Mouse (Mus musculus): ENCODE data around the gene Ifnl2. TPM values are rescaled to one million over a fixed set of nuclear protein-coding genes. Genes with fewer than 3 reads are reported as not detected.
"Not testable (repeated sequence)": the region's sequence is repeated elsewhere in the genome, so short reads cannot be mapped to it uniquely, and the experiment has no call there.

Ifnl2 gene
- polyA plus RNA-seq, 1 experiment from 2014 or later = not detected

GRCm38 (mm10) chr7:28522536-28522935, 12.3 kb upstream of the Ifnl2 start, which contains the start of gene Ifnl3:
Gene Ifnl3 (plus strand): TSS chr7:28522836.
- H3K4me2 ChIP-seq (ENCODE audit: low read length); H3K9me3 ChIP-seq (ENCODE audit: control insufficient read depth, low read length); DNase-seq; H3K4me1 ChIP-seq (ENCODE audit: control insufficient read depth, insufficient read depth, low read length); H3K36me3 ChIP-seq (ENCODE audit: control insufficient read depth, insufficient read depth, low read length); H3K4me3 ChIP-seq (replicated peaks; ENCODE audit: low read depth, low read length); ATAC-seq (ENCODE audit: low FRiP score, low TSS enrichment); H3K27ac ChIP-seq (replicated peaks; ENCODE audit: low read depth, low read length); H3K27me3 ChIP-seq (ENCODE audit: control insufficient read depth, insufficient read depth, low read length); H3K9ac ChIP-seq (replicated peaks; ENCODE audit: low read length): not testable (repeated sequence)
- 76% methylated on average over 5 of the region's 6 CpGs for WGBS

DNA sequence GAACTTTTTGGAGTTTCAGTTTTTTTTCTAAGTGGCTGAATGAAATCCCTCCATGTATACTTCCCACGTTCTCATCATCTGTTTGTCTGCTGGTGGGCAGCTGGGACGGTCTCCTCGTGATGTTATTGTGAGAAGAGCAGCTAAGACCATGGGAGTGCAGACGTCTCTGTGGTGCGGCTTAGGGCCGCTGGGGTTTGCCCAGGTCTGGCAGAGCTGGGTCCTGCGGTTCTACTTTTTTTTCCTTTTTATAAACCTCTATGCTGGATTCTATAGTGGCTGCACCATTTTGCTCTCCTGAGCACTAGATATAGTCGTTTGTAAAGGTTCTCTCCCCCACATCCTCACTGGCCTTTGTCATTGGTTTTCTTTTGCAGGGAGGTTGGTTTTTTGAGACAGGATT, 1.2 kb upstream of the Ifnl2 start:
- Histone ChIP-seq H3K27ac (replicated peaks; ENCODE audit: low read depth, low read length) (no peak overlapping the region), H3K27me3 (ENCODE audit: control insufficient read depth, insufficient read depth, low read length) (no peaks in the 10 kb centered on the region), H3K9me3 (ENCODE audit: control insufficient read depth, low read length) (no peaks in the 10 kb centered on the region), H3K4me3 (replicated peaks; ENCODE audit: low read depth, low read length) (no peak overlapping the region), H3K4me2 (ENCODE audit: low read length) (no peak overlapping the region), H3K36me3 (ENCODE audit: control insufficient read depth, insufficient read depth, low read length) (no peaks in the 10 kb centered on the region), H3K4me1 (ENCODE audit: control insufficient read depth, insufficient read depth, low read length) (no peaks in the 10 kb centered on the region), H3K9ac (replicated peaks; ENCODE audit: low read length) (no peak overlapping the region)
- ATAC-seq (ENCODE audit: low FRiP score, low TSS enrichment) (no peak), DNase-seq (no peak)
- 73% methylated on average over 8 of the region's 8 CpGs for WGBS

DNA sequence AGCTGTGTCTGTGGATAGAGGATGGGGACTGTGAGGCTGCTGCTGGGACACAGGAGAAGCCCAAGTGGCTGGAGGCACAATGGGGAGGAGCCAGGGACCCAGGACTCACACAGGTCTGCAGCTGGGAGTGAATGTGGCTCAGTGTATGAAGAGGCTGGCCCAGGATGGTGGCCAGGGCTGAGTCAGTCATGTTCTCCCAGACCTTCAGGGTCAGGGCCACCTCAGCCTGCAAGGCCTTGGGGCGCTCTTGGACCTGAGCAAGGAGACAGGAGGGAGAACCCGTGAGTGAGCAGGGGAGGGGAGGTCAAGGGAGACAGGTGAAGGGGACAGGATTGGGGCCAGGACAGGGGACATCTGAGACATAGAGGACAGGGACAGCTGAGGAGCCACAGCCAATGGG, 1.1 kb downstream of the Ifnl2 start:
- 50% methylated on average over 1 of the region's 2 CpGs for WGBS
- ATAC-seq (ENCODE audit: low FRiP score, low TSS enrichment); H3K4me1 ChIP-seq (ENCODE audit: control insufficient read depth, insufficient read depth, low read length); H3K4me2 ChIP-seq (ENCODE audit: low read length); H3K9me3 ChIP-seq (ENCODE audit: control insufficient read depth, low read length); H3K4me3 ChIP-seq (replicated peaks; ENCODE audit: low read depth, low read length); H3K36me3 ChIP-seq (ENCODE audit: control insufficient read depth, insufficient read depth, low read length); H3K9ac ChIP-seq (replicated peaks; ENCODE audit: low read length); DNase-seq; H3K27ac ChIP-seq (replicated peaks; ENCODE audit: low read depth, low read length); H3K27me3 ChIP-seq (ENCODE audit: control insufficient read depth, insufficient read depth, low read length): not testable (repeated sequence)

DNA sequence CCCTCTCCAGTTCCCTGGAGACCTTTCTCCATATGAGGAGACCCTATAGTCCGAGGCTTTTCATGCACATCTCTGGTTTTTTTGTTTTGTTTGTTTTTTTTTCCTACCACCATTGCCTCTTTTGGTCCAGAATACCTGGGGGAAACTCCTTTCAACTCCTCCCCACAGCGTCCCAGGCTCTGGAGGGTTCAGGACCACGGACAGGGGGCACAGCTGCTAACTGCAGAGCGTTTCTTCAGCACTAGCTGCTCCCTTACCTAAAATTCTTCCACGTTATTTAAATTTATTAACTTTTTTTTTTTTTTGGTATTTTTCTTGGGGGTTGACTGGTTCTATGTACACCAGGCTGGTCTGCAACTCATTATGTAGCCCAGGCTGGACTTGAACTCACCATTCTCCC, 4.7 kb downstream of the Ifnl2 start:
- H3K9me3 ChIP-seq (ENCODE audit: control insufficient read depth, low read length) = no peaks in the 10 kb centered on the region
- no peaks in the 10 kb centered on the region for H3K4me1 ChIP-seq (ENCODE audit: control insufficient read depth, insufficient read depth, low read length)
- no peaks in the 10 kb centered on the region for H3K27me3 ChIP-seq (ENCODE audit: control insufficient read depth, insufficient read depth, low read length)
- H3K9ac ChIP-seq (replicated peaks; ENCODE audit: low read length) = no peak overlapping the region
- H3K4me2 ChIP-seq (ENCODE audit: low read length) = no peak overlapping the region
- no peak overlapping the region for H3K4me3 ChIP-seq (replicated peaks; ENCODE audit: low read depth, low read length)
- no peaks in the 10 kb centered on the region for H3K36me3 ChIP-seq (ENCODE audit: control insufficient read depth, insufficient read depth, low read length)
- ATAC-seq (ENCODE audit: low FRiP score, low TSS enrichment) (no peak), DNase-seq (no peak)
- no peak overlapping the region for H3K27ac ChIP-seq (replicated peaks; ENCODE audit: low read depth, low read length)
- WGBS = 10% methylated on average over 5 of the region's 5 CpGs

GRCm38 (mm10) chr7:28495426-28495825, 14.8 kb downstream of the Ifnl2 start:
- Histone ChIP-seq H3K36me3 (ENCODE audit: control insufficient read depth, insufficient read depth, low read length) (no peaks in the 10 kb centered on the region), H3K27me3 (ENCODE audit: control insufficient read depth, insufficient read depth, low read length) (no peaks in the 10 kb centered on the region), H3K4me3 (replicated peaks; ENCODE audit: low read depth, low read length) (no peak overlapping the region), H3K9me3 (ENCODE audit: control insufficient read depth, low read length) (no peaks in the 10 kb centered on the region), H3K4me1 (ENCODE audit: control insufficient read depth, insufficient read depth, low read length) (peaks cover 6% of the 10 kb centered on the region; the same call in 1 of the 2 replicates), H3K9ac (replicated peaks; ENCODE audit: low read length) (no peak overlapping the region), H3K4me2 (ENCODE audit: low read length) (peak overlapping the region; percentile 22), H3K27ac (replicated peaks; ENCODE audit: low read depth, low read length) (peak overlapping the region; percentile 10)
- WGBS = 17% methylated on average over 11 of the region's 11 CpGs
- DNase-seq = peak; percentile 76
- ATAC-seq (ENCODE audit: low FRiP score, low TSS enrichment) = peak; percentile 53; the same call in 1 of the 2 replicates

DNA sequence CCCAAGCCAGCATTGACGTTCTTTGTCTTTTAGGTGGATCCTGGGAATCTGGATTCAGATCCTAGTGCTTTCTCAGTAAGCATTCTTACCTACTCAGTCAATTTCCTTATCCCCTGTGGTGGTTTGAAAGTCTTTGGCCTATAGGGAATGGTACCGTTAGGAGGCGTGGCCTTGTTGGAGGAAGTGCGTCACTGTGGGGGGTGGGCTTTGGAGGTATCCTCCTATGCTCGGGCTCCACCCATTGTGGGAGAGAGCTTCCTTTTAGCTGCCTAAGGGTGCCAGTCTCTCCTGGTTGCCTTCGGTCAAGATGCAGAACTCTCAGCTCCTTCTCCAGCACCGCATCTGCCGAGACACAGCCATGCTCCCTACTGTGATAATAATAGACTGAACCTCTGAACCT, 17.9 kb downstream of the Ifnl2 start:
- Histone ChIP-seq H3K4me2 (ENCODE audit: low read length) (no peak overlapping the region), H3K9me3 (ENCODE audit: control insufficient read depth, low read length) (no peaks in the 10 kb centered on the region), H3K27me3 (ENCODE audit: control insufficient read depth, insufficient read depth, low read length) (peaks cover 10% of the 10 kb centered on the region), H3K36me3 (ENCODE audit: control insufficient read depth, insufficient read depth, low read length) (no peaks in the 10 kb centered on the region), H3K4me3 (replicated peaks; ENCODE audit: low read depth, low read length) (no peak overlapping the region), H3K27ac (replicated peaks; ENCODE audit: low read depth, low read length) (no peak overlapping the region), H3K4me1 (ENCODE audit: control insufficient read depth, insufficient read depth, low read length) (peaks cover 6% of the 10 kb centered on the region; the same call in 1 of the 2 replicates), H3K9ac (replicated peaks; ENCODE audit: low read length) (no peak overlapping the region)
- DNase-seq = no peak
- 92% methylated on average over 8 of the region's 8 CpGs for WGBS
- ATAC-seq (ENCODE audit: low FRiP score, low TSS enrichment) = no peak

- no peaks in the 10 kb centered on the region for H3K36me3 ChIP-seq (ENCODE audit: control insufficient read depth, insufficient read depth, low read length)
- WGBS = 38% methylated on average over 14 of the region's 14 CpGs
- no peaks in the 10 kb centered on the region for H3K9me3 ChIP-seq (ENCODE audit: control insufficient read depth, low read length)
- no peak overlapping the region for H3K4me2 ChIP-seq (ENCODE audit: low read length)
- DNase-seq (no peak), ATAC-seq (ENCODE audit: low FRiP score, low TSS enrichment) (no peak)
- H3K9ac ChIP-seq (replicated peaks; ENCODE audit: low read length) = no peak overlapping the region
- no peak overlapping the region for H3K4me3 ChIP-seq (replicated peaks; ENCODE audit: low read depth, low read length)
- H3K27ac ChIP-seq (replicated peaks; ENCODE audit: low read depth, low read length) = no peak overlapping the region
- H3K4me1 ChIP-seq (ENCODE audit: control insufficient read depth, insufficient read depth, low read length) = peaks cover 6% of the 10 kb centered on the region; the same call in 1 of the 2 replicates
- peaks cover 10% of the 10 kb centered on the region for H3K27me3 ChIP-seq (ENCODE audit: control insufficient read depth, insufficient read depth, low read length)
These were observed 19.4 kb downstream of the Ifnl2 start for GRCm38 (mm10) chr7:28490903-28491302.

GRCm38 (mm10) chr7:28490410-28490809, 19.8 kb downstream of the Ifnl2 start:
- no peak overlapping the region for H3K27ac ChIP-seq (replicated peaks; ENCODE audit: low read depth, low read length)
- ATAC-seq (ENCODE audit: low FRiP score, low TSS enrichment) (no peak), DNase-seq (peak; percentile 61)
- peaks cover 3% of the 10 kb centered on the region; the same call in 1 of the 2 replicates for H3K4me1 ChIP-seq (ENCODE audit: control insufficient read depth, insufficient read depth, low read length)
- no peak overlapping the region for H3K9ac ChIP-seq (replicated peaks; ENCODE audit: low read length)
- H3K27me3 ChIP-seq (ENCODE audit: control insufficient read depth, insufficient read depth, low read length) = peaks cover 10% of the 10 kb centered on the region
- WGBS = 4% methylated on average over 10 of the region's 10 CpGs
- H3K36me3 ChIP-seq (ENCODE audit: control insufficient read depth, insufficient read depth, low read length) = no peaks in the 10 kb centered on the region
- H3K4me3 ChIP-seq (replicated peaks; ENCODE audit: low read depth, low read length) = no peak overlapping the region
- no peak overlapping the region for H3K4me2 ChIP-seq (ENCODE audit: low read length)
- no peaks in the 10 kb centered on the region for H3K9me3 ChIP-seq (ENCODE audit: control insufficient read depth, low read length)

- peaks cover 10% of the 10 kb centered on the region for H3K27me3 ChIP-seq (ENCODE audit: control insufficient read depth, insufficient read depth, low read length)
- DNase-seq (peak; percentile 33), ATAC-seq (ENCODE audit: low FRiP score, low TSS enrichment) (no peak)
- H3K4me3 ChIP-seq (replicated peaks; ENCODE audit: low read depth, low read length) = peak overlapping the region; percentile 19; the same call in 1 of the 2 replicates
- 5% methylated on average over 16 of the region's 16 CpGs for WGBS
- peak overlapping the region; percentile 47 for H3K4me2 ChIP-seq (ENCODE audit: low read length)
- no peaks in the 10 kb centered on the region for H3K36me3 ChIP-seq (ENCODE audit: control insufficient read depth, insufficient read depth, low read length)
- H3K9me3 ChIP-seq (ENCODE audit: control insufficient read depth, low read length) = no peaks in the 10 kb centered on the region
- no peak overlapping the region for H3K9ac ChIP-seq (replicated peaks; ENCODE audit: low read length)
- H3K27ac ChIP-seq (replicated peaks; ENCODE audit: low read depth, low read length) = no peak overlapping the region
- no peaks in the 10 kb centered on the region for H3K4me1 ChIP-seq (ENCODE audit: control insufficient read depth, insufficient read depth, low read length)
These were observed 22.2 kb downstream of the Ifnl2 start for GRCm38 (mm10) chr7:28488030-28488491.

All from midbrain, embryonic 14.5 days (tissue).